Mouse (Mus musculus): ENCODE measurements around the gene Rapgef4.

Gene Rapgef4

DNA sequence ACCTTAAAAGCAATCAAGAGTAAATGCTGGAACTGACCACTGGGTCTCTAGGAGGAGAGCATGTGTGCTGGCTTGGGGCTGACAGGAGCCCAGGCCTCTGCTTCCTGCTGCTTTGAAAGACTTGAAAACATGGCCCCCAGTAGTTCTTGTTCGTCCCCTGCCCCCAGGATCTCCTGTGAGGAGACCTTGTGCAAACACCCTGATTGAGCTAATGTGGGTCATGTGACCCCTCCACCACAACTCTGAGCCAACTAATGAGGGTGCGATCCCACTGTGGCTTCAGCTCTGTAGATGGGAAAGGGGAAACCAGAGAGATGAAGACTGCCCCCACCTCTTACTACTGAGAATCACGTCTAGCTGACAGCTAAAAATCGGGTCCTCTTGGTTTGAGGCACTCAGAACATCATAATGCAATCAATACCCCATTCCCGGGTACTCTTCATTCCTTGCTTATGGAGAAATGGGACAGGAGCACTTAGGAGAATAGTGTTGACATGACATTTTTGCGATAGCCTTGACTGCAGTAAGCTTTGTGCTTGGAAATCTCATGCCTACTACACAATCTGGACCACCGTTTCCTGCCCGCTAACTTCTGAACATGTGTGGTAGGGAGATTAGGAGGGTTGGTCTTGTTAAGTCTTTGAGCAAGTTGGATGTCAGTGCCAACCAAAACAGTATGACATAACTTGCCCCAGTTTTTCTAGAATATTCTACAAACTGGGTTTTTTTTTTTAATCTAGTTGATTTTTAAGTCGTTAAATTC is 170.9 kb downstream of the Rapgef4 start:
- DNase-seq (ENCODE audit: low spot score): no peak

GRCm38 (mm10) chr2:72152746-72153145 is 171.7 kb downstream of the Rapgef4 start:
- DNase-seq (ENCODE audit: low spot score): no peak

DNA sequence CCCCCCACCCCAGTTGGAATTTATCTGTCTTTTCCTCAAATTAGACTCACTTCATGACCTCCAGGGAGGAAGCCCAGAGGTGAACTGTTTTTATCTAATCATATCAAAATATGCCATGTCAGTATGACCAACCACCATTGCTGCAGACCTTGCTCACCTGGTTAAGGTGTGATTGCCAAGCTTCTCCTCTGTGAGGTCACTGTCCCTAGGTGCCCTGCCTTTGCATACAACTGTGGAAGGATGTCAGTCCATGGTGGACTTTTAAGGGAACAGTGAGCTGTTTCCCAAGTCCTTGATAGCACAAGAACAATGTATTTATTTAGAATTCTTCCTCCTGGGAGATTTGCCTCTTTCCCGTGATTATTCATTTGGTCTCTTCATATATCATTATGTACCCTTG is 172.8 kb downstream of the Rapgef4 start:
- no peak for DNase-seq (ENCODE audit: low spot score)

DNA sequence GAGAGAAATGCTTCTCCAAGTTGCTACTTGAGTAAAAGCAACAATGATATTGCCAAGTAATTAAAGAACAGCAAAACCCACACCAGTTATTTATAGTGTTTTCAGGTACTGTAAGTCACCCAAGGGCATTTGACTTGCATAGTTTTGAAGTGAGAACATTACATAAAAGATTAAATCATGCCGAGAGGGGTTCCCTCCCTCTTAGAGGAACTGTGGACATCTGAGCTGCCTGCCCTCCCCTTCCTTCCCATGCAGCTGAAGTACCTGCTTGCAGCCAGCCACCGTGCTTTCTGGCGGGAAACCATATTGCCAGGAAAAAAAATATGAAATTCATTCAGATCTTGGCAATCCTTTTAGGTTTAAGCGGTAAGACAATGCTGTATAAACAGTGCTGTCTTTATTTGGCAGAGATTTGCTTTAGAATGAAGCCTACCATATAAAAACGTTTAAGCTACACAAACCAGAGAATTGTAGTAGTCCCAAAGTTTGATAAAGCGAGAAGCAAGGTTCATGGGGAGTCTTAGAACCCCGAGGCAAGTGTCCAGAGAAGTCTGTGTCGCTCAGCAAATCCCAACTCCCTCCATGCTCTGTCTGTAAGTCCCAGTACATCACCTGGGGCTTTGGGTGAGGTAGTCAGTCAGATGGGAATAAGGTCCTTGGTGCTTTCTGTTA is 174.2 kb downstream of the Rapgef4 start:
- no peak for DNase-seq (ENCODE audit: low spot score)

DNA sequence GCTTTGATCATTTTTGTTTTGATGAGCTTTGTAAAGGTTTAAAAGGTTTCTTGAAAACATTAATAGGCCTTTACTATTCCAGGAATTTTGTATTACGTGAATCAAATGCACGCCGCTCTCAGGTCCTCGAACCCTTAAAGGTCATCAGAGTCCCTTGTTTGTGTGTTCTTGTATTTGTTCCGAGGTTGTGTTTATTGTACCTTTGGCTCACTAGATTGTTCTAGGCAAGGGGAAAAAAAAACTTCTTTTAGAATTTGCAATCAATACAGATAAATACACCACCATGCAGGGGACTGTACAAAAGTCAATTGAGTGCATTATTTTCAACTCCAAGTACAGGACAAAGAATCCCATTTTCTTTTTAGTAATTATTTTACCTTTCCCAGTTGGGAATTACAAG is 175.4 kb downstream of the Rapgef4 start:
- no peak for DNase-seq (ENCODE audit: low spot score)

GRCm38 (mm10) chr2:72157561-72157960 is 176.5 kb downstream of the Rapgef4 start:
- DNase-seq (ENCODE audit: low spot score): no peak

GRCm38 (mm10) chr2:72158045-72158444 is 177.0 kb downstream of the Rapgef4 start:
- DNase-seq (ENCODE audit: low spot score): no peak

DNA sequence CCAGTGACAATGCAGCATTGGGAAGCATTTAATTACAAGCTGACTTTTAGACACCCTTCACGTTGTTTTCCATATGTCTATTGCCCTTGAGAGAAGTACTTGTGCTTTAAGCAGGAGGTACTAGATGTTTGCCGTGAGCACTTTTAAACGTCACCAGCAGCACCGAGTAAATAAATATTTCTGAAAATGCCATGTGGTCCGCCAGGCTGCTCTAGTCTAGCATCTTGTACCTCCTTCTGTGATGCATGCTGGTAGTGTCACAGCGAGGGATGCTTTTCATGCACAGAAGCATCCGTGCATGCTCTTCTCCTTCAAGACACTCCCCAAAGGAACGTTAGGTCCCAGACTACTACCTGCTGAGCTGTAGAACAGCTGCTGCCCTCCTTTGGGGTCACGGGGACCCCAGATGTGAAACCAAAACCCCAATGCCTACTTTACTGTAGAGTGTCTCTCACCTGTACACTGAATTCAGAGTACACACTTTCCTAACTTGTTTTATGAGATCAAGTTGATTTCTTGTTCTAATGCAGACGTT is 177.7 kb downstream of the Rapgef4 start:
- DNase-seq (ENCODE audit: low spot score): no peak

- no peak for DNase-seq (ENCODE audit: low spot score)
Measured at GRCm38 (mm10) chr2:72159281-72159680, 178.2 kb downstream of the Rapgef4 start.

GRCm38 (mm10) chr2:72165136-72165854 is 184.3 kb downstream of the Rapgef4 start:
- no peak for DNase-seq (ENCODE audit: low spot score)

DNA sequence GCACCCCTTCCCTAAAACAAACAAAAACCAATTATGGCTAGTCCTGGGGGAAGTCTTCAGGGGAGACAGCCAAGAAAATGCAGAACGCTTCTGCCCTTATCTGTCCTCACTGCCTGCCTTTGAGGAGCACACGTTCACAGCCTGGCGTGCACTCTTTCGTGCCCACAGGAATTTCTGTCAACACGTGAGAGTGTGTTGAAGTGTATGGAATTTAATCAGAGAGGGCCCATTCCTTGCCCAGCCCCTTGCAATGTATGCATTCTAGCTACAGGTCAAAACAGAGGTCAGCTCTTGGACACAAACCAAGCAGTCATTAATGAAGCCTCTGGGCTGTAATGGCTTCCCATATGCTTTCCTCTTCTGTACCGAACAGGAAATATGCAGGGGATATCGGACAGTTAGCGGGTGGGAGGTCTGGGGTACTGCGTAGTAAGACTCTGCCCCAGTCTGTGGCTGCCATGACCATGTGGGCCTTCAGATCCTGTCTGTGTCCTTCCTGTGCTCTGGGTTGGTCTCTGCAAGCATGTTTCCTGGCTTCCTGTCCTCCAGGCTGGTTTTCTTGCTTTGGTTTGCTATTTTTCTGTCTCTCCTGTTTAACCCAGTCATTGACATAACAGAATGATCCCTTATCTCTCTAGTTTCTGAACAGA is 188.5 kb downstream of the Rapgef4 start:
- no peak for DNase-seq (ENCODE audit: low spot score)

DNA sequence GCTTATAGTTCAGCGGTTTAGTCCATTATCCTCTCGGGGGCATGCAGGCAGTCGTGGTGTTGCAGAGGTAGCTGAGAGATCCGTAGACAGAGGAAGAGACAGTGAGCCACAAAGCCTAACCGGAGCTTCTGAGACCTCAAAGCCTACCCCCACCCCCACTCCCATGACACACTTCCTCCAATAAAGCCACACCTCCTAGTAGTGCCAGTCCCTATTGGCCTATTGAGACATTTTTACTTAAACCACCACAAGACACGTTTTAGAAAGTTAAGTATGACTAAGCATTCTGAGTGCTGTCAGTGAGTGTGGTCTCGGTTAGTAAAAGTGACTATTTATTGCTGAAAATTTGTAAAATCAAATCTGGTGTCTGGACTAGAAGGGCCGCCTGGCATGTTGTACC is 189.5 kb downstream of the Rapgef4 start:
- no peak for DNase-seq (ENCODE audit: low spot score)

DNA sequence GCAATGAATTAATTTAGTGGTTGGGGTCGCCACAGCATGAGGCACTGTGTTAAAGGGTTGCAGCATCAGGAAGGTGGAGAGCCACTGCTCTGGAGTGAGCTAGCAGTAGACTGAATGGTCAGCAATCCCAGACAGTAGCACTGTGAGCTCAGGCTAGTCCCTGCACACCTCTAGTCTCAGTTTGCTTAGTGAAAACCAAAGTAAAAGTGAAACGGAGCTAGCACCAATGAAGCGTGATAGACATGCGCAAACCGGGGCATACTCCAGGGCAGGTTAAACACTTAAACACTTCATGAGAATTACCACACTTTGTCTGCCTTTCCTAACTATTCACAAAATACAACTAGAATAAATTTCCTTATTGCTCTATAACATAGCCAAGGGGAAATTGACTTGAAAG is 190.2 kb downstream of the Rapgef4 start:
- DNase-seq (ENCODE audit: low spot score): no peak

DNA sequence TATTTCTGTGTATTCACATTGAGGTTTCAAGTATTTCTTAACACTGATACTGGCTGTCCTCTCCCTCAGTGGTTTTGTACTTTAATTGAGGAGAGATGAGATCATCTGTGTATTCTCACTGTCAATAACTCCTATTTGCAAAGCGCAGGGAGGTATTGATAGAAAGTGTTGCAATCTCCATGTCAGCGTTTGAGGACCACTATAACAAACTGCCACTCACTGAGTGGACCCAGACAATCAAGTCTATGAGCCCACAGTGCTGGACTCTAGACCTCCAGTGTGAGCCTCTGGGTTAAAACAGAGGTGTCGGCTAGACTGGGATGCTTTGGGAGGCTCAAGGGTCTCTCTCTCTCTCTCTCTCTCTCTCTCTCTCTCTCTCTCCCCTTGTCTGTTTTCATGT is 192.0 kb downstream of the Rapgef4 start:
- no peak for DNase-seq (ENCODE audit: low spot score)

- DNase-seq (ENCODE audit: low spot score): no peak
Measured at GRCm38 (mm10) chr2:72173844-72174243, 192.8 kb downstream of the Rapgef4 start.

DNA sequence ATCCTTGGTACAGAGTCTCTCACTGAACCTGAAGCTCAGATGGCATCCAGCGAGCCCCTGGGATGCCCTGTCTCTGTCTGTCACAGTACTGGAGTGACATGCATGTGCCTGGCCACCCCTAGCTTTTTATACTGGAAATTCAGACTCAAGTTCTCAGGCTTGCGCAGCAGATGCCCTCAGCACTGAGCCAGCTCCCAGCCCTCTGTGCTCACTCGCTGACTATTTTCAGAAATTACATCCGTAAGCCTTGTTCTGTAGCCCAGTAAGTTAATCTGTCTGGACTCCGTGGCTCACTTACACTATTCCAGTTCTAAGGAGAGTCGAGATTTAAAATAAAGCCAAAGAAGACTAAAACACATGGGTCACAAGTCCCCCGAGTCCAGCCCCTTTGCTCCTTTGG is 194.5 kb downstream of the Rapgef4 start:
- no peak for DNase-seq (ENCODE audit: low spot score)

- DNase-seq (ENCODE audit: low spot score): no peak
Measured at GRCm38 (mm10) chr2:72175971-72176370, 194.9 kb downstream of the Rapgef4 start.

DNA sequence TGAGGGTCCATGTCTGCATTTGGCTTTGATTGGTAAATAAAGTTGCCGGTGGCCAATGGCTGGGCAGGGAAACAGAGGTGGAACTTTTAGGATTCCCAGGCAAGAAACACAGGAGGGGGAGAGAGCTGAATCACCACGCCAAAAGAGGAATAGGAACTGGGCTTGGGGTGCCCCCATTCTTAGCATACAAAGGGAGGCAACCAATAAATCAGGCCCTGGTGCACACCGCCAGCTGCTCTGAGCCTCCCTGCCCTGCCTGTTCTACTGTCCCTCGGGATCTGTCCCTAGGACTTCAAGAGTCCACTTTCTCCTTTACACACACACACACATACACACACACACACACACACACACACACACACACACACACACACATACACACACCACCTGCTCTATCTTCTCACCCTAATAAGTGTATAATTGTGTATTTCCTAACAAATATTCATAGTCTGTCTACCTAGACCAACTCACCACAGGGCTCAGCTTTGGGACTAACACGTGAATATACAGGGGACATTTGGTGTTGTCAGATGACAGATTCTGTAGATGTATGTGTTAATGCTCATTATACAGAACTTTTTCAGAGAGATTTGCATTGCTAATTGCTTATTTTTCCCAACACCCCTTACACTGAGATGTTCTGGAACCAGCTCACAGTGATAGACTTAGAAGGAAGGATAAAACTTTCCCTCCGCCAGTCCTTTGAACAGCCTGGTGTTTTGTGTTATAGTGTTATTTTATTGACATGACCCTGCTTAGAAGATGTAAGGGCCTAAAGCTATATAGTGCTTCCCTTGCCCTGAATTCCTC is 196.4 kb downstream of the Rapgef4 start:
- DNase-seq (ENCODE audit: low spot score): no peak

GRCm38 (mm10) chr2:72178025-72178424 is 197.0 kb downstream of the Rapgef4 start:
- no peak for DNase-seq (ENCODE audit: low spot score)

DNA sequence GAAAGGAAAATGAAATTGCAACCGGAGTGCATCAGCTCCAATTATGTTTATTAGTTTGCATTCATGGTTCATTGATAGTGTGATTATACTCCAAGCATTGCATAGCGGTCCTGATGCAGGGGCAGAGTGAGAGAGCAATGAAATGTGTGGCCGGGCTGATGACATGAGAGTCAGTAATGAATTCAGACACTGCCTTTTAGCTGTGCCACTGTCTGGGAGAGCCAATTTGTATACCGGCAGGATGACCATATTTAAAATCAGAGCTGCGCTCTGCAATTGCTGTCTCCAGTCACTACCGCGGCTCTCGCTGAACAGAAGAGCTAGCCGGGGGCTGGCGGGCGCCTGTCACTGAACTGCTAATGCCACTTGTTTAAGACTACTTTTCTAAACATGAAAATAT is 197.5 kb downstream of the Rapgef4 start:
- no peak for DNase-seq (ENCODE audit: low spot score)

DNA sequence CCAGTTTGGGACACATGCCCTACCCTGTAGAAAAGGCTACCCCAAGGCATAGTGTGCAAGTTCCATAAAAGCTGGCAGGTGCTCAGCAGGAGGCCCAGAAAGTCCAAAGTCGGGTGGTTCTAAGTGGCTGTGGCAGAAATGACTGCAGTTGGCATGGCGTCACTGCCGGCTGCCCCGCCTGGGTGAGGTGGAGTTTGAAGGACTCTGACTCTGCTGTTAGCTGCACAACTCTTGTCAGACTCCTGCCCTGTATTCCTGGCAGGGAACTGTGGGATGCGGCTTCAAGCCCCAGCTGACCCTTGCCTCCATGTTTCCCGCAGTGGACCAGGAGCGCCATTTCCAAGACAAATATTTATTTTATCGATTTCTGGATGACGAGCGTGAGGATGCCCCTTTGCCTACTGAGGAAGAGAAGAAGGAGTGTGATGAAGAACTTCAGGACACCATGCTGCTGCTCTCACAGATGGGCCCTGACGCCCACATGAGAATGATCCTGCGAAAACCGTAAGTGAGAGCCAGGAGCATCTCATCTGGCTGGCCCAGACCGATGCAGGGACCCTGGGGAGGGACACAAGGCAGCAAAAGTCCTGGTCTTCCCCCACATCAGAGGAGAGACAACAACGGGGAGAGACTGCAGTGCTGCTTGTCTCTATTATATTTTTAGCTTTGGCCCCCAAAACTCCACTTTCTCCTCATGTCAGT is 198.7 kb downstream of the Rapgef4 start:
- no peak for DNase-seq (ENCODE audit: low spot score)

Data from ovary, postnatal 10 days (tissue).